Mouse (Mus musculus) lung, postnatal 36 days (tissue): ENCODE measurements at regions not wholly inside any gene's neighbourhood (a gene's known extent, or its start where the extent isn't known, plus 50 kb on each side); places are given as distances from the start of the nearest gene placed in this dataset.

ENCODE experiments used
- DNase-seq: peaks from one replicate; pipeline ENCODE4 v3.0.0; 2022; ENCODE audit warnings: mixed read lengths

DNA sequence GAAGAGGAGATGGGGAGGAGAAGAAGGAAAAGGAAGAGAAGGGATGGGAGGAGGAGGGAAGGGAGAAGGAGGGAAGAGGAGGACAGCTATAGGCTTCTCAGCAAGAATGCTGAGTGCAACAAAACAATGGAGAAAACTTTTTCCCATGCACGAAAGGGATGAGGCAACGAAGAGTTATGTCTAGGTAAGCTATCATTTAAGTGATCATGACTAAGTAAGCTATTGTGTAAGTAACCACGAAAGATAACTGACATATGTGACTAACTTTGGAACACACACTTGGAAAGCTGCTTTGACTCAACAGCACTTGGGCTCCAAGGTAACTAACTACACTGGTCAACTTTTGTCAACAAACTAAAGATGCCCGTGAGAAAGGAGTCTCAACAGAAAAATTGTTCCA, 50.9 kb upstream of the Fstl1 start:
- no peak for DNase-seq

DNA sequence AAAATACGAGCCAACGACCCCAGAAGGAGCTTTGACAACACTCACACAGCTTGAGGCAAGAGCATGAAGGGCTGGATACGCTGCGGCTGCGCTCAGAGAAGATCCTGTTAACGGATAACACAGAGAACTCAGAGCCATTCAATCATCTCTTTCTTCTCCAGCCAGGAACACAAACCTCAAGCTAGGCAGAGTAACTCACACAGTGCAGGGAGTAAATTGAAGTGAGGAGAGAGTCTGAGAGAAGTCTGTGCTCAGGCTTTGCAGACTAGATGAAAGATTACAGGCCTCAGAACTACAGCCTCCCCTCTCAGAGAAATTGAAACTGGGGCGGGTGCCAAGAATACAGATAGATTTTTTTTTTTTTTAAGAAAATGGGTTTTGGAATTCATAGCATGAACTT, 60.9 kb upstream of the Ndufb4 start:
- no peak for DNase-seq

DNA sequence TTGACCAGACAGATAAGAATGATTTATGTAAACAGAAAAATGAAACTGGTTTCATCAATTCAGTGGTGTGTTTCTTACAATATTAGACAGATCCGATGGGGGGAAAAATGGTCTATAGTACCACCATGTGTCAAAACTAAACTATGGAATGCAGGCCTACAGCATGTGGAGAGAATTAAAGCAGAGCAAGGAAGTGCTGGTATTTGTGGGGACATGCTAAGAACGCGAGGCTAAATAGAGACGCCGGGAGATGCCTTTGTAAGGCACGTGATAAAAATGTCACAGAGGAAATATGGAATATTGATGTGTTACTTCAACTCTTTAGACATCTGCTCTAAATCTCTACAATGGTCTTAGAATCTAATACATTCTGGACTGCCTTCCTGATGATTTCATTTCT, 60.0 kb upstream of the Ndufb4 start:
- no peak for DNase-seq

DNA sequence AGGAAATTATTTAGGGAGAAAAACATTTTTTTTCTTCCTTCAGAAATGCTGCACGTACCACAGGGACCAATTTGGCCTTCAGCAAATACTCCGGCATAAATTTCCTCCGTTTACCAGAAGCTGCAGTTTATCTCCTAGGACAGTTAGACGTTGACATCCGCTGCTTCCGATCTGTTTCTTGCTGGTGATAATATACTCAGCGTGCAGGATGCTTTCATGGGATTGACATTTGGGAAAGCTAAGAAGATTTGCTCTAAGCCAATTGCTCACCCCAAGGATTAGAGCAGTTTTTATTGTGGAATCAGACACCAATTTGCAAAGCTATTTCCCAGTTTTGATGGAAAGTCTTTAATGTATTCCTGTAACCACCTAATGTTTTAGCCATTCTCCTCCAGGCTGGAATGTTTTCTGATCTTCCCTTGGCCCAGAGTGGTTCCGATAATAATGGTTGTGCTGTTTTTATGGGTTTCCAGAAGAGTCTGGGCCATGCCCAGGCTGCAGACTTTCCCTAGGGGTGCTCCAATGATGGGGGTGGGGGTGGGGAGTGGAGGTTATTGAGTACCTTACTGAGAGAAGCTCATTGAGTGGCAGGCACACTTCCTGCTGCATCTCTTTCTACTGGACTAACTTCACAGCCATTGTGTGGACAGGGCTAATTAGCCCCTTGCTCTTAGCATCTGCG, 52.1 kb upstream of the Ndufb4 start:
- no peak for DNase-seq

DNA sequence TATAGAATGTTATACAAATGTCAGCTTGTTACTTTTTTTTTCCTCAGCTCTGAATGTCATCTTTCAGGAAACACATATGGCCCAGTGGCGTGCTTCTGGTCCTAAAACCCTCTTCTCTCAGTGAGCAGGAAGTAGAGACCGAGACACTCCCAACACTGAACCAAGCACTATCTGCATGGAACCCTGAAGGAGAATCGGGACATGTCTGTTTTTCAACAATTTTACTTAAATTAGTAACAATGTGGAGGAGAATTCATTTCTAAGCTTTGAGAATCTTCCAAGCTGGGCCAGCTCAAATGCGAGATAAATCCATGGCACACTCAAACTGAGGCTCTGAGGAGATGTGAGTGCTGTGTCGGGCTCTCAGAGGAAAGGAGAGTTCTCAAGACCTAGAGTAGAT, 51.0 kb upstream of the Ndufb4 start:
- DNase-seq, result no peak

DNA sequence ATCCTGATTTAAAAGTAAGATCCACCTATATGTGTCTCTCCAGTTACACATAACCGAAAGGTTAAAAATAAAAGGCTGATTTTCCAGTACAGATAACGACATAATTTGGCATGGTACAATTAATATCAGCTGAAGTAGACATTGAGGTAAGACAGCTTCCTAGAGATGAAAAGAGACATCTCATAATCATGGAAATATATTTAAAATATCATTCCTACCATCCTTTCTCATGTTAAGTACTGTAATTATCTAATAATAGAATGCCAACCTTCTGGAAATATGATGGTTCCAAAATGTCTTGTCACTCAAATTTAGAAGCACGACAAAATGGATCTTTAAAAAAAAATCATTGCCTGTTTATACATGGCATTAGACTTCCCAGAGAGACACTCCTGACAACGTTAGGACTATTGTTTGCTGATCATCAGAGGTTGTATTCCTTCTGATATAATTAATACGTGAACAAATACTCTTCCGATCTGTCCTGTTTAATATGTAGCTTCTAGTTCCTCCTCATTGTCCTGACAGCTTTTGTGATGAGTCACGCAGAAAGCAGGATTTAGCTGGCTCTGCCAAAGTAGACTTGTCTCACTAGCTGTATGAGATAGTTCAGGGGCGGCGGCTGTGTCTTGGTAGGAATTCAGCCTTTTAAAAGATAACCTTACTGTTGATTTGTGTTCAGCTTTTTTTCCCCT, 50.4 kb upstream of the Ndufb4 start:
- peak; percentile 20 for DNase-seq
